Mouse (Mus musculus) heart, adult 2 months (tissue): ENCODE measurements at regions not wholly inside any gene's neighbourhood (a gene's known extent, or its start where the extent isn't known, plus 50 kb on each side); places are given as distances from the start of the nearest gene placed in this dataset.

Experiments used
- DNase-seq, 2 experiments: peaks; one replicate each; pipeline ENCODE4 v3.0.0; 2021
- H3K27ac ChIP-seq: fragments of 200-600 bp; 2 replicates; pipeline ENCODE4 v1.8.1; 2022
- H3K27me3 ChIP-seq: fragments of 200-500 bp; 2 replicates; pipeline ENCODE4 v1.6.1; 2012; ENCODE audit warnings: mild to moderate bottlenecking, low read length, inconsistent platforms, mixed read lengths; ENCODE audit not compliant: control insufficient read depth, insufficient read depth
- H3K36me3 ChIP-seq: fragments of 200-500 bp; 2 replicates; pipeline ENCODE4 v1.6.1; 2012; ENCODE audit warnings: low read length, inconsistent platforms; ENCODE audit not compliant: control insufficient read depth, insufficient read depth
- H3K4me1 ChIP-seq: fragments of 200-500 bp; 2 replicates; pipeline ENCODE4 v1.6.1; 2011; ENCODE audit warnings: low read length; ENCODE audit not compliant: control insufficient read depth, insufficient read depth
- H3K4me3 ChIP-seq: fragments of 200-600 bp; 2 replicates; pipeline ENCODE4 v1.8.1; 2022
- H3K79me2 ChIP-seq: fragments of 200-500 bp; replicated peaks from 2 replicates; pipeline ENCODE4 v1.6.1; 2012; ENCODE audit warnings: mild to moderate bottlenecking, inconsistent platforms, low read length, moderate library complexity, mixed read lengths; ENCODE audit not compliant: control insufficient read depth, insufficient read depth
- H3K9ac ChIP-seq: fragments of 200-500 bp; 2 replicates; pipeline ENCODE4 v1.6.1; 2012; ENCODE audit warnings: low read depth, mild to moderate bottlenecking, control low read depth, inconsistent platforms, low read length, mixed read lengths
- CTCF ChIP-seq: fragments of 200-600 bp; IDR thresholded peaks from 2 replicates; pipeline ENCODE4 v1.8.1; 2022; ENCODE audit warnings: antibody characterized with exemption, mild to moderate bottlenecking, moderate library complexity
- EP300 ChIP-seq: fragments of 200-500 bp; IDR thresholded peaks from 2 replicates; pipeline ENCODE4 v1.6.1; 2011; ENCODE audit warnings: low read depth, low read length, control low read depth; ENCODE audit not compliant: insufficient read depth
- POLR2A ChIP-seq: fragments of 200-500 bp; IDR thresholded peaks from 2 replicates; pipeline ENCODE4 v1.6.1; 2011; ENCODE audit warnings: mild to moderate bottlenecking, low read depth, low read length, control low read depth; ENCODE audit not compliant: insufficient read depth
- WGBS: fragments of 180-500 bp; shearing (Covaris S2); methylation state at CpG from one replicate; pipeline ENCODE4 v1.1.7; 2018; 5-methylcytosine and 5-hydroxymethylcytosine counted together
- intact Hi-C: fragments of 180-260 bp; cut with DNase I; formaldehyde crosslinking; loops from one replicate; pipeline ENCODE4 v1.15.1; 2025
- microRNA-seq, 2 experiments: library from miRNA; unstranded; fragments of <30 nt; microRNA quantifications; one replicate each; pipeline ENCODE4 v1.2.0; 2021

DNA sequence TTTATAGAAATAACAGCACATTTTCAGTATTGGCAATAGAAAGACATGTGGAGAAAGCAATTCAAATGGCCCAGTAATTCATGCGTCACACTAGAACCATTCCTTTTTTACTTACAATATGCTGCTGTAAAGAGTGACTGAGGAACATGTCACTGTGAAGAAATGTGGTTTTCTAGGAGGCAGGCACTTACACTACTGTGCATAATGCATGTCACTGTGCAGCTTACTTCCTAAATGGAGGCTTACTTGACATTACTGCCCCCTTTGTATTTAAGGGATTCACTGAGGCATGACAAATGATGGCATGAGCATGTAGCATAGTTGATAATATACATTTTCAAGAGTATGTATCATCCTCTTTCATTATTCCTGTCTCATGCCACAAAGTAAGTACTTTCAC is 846.9 kb upstream of the Slitrk1 start:
- H3K27ac ChIP-seq = no peak overlapping the region
- 88% methylated on average over 1 of the region's 1 CpGs for WGBS
- no peak overlapping the region for H3K9ac ChIP-seq
- TF ChIP-seq EP300 (no peak), CTCF (no peak), POLR2A (no peak)
- DNase-seq = no peak
- no peaks in the 10 kb centered on the region for H3K27me3 ChIP-seq
- H3K4me3 ChIP-seq = no peak overlapping the region
- no peaks in the 10 kb centered on the region for H3K4me1 ChIP-seq
- H3K79me2 ChIP-seq = no peaks in the 10 kb centered on the region
- H3K36me3 ChIP-seq = no peaks in the 10 kb centered on the region
- intact Hi-C loops = no loop called here

Small RNA genes in the stretch of these regions (microRNA-seq; reads per million reads assigned to microRNA genes)
- 0 reads per million in 2 experiments for gene Gm24369
